Mouse (Mus musculus): ENCODE results near the gene Rad51d.
"Not testable (repeated sequence)": the region's sequence is repeated elsewhere in the genome, so short reads cannot be mapped to it uniquely, and the experiment has no call there.

Gene Rad51d

GRCm38 (mm10) chr11:82890342-82890762 lies at the start of gene Rad51d:
Rad51d (minus strand) TSS chr11:82890614.
- peak; percentile 87 for DNase-seq (ENCODE audit: low spot score)

DNA sequence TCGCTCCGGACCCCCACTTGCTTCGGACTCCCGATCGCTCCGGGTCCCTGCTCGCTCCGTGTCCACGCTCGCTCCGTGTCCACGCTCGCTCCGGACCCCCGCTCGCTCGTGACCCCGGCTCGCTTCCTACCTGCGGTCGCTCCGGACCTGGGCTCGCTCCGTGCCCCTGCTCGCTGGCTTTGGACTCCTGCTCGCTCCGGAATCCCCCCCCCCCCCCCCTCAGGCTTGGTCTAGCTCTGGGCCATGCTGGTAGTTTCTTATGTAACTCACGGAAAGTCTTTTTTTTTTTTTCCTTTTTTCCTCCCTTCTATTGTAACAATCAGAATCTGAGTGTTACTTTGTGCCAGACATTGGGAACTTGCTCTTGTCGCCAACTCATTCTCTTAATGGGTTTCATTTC lies 42.8 kb upstream of the Rad51d start:
- DNase-seq (ENCODE audit: low spot score), result no peak

GRCm38 (mm10) chr11:82931671-82932450 lies 41.4 kb upstream of the Rad51d start:
- not testable (repeated sequence) for DNase-seq (ENCODE audit: low spot score)

GRCm38 (mm10) chr11:82931161-82931560 lies 40.7 kb upstream of the Rad51d start:
- DNase-seq (ENCODE audit: low spot score), result not testable (repeated sequence)

- DNase-seq (ENCODE audit: low spot score), result not testable (repeated sequence)
Measured at GRCm38 (mm10) chr11:82930391-82930955, 40.1 kb upstream of the Rad51d start.

DNA sequence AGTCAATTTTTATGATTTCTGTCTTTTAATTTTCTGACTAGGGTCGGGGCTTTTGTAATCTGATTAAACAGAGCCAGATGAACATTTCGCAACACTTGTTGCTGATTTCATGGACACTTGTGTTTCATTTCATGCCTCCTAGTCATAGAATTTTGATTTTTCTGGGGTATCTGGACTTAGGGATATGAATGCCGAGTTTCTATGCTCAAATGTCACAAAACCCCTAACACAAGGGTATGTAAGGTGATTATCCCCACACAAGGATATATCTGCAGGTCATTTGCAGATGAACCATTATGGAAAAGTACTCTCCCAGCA lies 39.2 kb upstream of the Rad51d start:
- DNase-seq (ENCODE audit: low spot score), result no peak

GRCm38 (mm10) chr11:82928897-82929632 lies 38.7 kb upstream of the Rad51d start:
- no peak for DNase-seq (ENCODE audit: low spot score)

- not testable (repeated sequence) for DNase-seq (ENCODE audit: low spot score)
Measured at GRCm38 (mm10) chr11:82923910-82924309, 33.5 kb upstream of the Rad51d start.

- no peak for DNase-seq (ENCODE audit: low spot score)
Measured at GRCm38 (mm10) chr11:82921691-82922090, 31.3 kb upstream of the Rad51d start.

- no peak for DNase-seq (ENCODE audit: low spot score)
Measured at GRCm38 (mm10) chr11:82920768-82921167, 30.4 kb upstream of the Rad51d start.

GRCm38 (mm10) chr11:82914711-82915352 lies 24.4 kb upstream of the Rad51d start:
- DNase-seq (ENCODE audit: low spot score), result no peak

DNA sequence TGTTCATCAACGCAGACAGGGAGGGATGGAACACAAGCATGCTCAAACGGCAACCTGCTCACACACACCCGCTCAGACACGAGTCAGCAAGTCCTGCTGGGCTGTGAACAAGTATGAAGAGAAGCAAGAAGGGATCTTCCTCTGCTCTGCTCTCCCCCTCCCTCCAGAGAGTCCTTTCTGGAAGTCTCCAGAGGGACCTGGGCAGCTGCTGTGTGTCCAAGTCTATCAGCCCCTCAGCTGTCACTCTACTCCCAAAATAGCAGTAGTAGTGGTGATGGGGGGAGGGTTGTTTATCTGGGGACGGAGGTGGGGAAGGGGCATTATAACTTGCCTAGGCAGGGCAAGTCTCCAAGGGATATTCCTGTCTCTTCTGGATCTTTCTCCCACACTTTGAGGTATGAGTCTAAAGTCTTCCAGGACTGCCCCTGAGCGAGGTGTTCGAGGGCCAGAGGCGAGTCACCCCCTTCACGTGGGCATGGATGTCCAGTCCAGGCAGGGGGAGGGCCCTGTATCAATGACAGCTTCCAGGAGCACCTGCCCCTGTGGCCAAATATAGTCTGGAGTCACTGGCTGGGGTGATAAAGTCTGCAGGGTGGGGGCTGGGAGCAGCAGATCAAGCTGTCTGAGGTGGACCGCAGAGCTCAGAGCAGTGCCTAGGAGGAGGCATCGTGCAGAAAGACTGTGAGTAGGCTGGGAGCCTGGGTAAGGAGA lies 20.4 kb upstream of the Rad51d start:
- no peak for DNase-seq (ENCODE audit: low spot score)

DNA sequence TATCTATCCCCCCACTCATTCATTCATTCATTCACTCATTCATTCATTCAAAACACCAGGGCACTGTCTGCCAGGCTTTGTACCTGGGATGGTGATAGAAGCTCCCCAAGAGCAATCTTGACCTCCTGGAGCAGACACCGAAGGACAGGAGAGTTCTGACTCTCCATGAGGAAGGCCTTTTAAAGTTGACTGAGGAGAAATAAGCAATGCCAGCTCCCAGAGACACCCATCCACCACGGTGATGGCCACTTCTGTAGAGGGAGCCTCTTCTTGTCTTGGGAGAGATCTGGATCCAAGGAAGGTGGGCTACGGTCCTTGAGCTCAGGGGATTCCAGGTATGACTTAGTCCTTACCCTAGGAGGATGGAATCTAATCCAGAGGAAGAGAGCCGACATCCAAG lies 19.8 kb upstream of the Rad51d start, which contains the start of gene Unc45b:
Gene Unc45b, plus strand, starts transcription at position 301 of the 400 bp plus-strand sequence.
- no peak for DNase-seq (ENCODE audit: low spot score)

DNA sequence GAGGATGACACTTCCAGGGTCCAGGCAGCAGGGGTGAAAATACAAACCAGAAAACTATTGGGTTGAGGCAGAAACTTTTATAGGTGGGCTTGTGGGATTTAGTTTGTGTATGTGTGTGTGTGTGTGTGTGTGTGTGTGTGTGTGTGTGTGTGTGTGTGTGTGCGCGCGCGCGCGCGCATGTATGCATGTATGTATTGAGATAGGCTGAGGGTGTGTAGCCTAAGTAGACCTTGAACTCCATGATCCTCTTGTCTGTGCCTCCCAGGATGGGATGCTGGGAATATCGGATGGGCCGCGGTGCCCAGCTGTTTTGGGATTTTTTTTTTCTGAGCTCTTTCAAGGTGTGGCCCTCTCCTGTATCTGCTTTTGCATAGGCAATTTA lies 18.2 kb upstream of the Rad51d start:
- no peak for DNase-seq (ENCODE audit: low spot score)

GRCm38 (mm10) chr11:82907651-82908607 lies 17.5 kb upstream of the Rad51d start, which contains the start of gene Nle1:
Nle1 (minus strand) TSS chr11:82908411.
- DNase-seq (ENCODE audit: low spot score), result peak; percentile 75

DNA sequence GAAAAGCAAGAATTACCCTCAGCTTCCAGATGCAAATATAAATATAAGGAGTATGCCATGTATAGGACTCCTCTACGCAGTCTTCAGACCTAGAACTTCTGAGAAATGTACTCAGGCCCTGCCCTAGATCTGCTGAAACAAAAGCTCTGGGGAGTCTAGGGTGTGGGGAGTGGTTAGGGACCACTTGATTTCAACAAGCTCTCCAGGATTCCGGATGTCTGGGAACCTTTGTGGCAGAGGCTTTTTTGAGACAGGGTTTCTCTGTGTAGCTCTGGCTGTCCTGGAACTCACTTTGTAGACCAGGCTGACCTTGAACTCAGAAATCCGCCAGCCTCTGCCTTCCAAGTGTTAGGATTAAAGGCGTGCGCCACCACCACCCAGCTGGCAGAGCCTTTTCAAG lies 15.4 kb upstream of the Rad51d start:
- DNase-seq (ENCODE audit: low spot score), result no peak

DNA sequence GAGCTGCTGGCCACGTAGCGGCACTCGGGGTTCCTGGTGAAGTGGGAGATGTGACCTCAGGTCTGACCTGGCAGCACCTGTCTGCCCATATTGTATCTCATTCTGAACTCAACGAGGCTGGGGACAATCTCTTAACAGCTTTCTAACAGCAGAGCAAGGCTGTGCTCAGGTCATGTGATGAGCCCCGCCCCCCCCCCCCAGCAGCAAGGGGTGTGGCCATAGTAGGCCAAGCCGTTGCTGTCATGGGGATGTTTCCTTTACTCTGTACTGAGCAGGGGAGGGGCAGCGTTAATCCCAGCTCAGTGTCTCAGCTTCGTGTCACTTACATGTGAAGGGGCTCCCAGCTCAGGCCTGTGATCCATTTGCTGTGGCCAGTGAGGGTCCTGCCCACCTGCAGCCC lies 14.5 kb upstream of the Rad51d start:
- DNase-seq (ENCODE audit: low spot score), result no peak

DNA sequence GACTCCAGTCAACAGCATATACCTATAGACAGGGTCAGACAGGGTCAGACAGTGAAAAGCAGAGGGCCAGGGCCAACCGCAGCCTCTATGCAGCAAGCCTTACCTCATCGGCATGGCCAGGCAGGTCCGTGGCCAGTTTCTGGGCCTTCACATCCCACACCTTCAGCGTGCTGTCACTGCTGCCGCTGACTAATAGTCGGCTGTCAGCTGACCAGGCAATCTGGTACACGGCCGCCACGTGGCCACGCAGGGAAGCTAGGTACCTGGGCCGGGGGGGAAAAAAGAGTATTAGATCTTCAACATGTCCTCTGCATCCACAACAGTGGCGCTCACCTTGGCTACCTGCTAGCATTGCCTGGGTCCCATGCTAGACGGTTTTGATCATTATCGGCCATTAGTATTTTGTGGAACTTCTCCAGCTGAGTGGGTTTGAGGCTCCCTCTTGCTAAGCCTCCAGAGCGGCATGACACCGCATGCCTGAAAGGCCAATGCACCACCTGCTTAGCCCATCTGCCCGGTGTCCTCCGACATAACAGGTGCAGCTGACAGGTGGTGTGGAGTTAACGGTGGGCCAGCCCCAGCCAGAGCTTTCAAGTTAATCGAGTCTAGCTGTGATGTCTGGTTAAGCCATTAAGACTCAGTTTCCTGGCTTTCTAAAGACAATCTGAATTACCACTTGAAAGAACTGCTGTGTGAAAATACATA lies 11.3 kb upstream of the Rad51d start:
- no peak for DNase-seq (ENCODE audit: low spot score)

- no peak for DNase-seq (ENCODE audit: low spot score)
Measured at GRCm38 (mm10) chr11:82899720-82900119, 9.3 kb upstream of the Rad51d start.

- no peak for DNase-seq (ENCODE audit: low spot score)
Measured at GRCm38 (mm10) chr11:82897478-82897877, 7.1 kb upstream of the Rad51d start.
